Mouse (Mus musculus) right cerebral cortex, adult 18-20 months (tissue): ENCODE data around the gene Defb42.

ENCODE experiments used
- DNase-seq: peaks from one replicate; pipeline ENCODE4 v3.0.0; 2022; ENCODE audit warnings: mixed read lengths

The Defb42 gene

GRCm38 (mm10) chr14:63046691-63047090, at the start of gene Defb42:
Gene Defb42, plus strand, starts transcription at chr14:63046991.
- no peak for DNase-seq

GRCm38 (mm10) chr14:62997777-62998176, 49.0 kb upstream of the Defb42 start, which contains the start of gene Defb47:
Gene Defb47, plus strand, starts transcription at chr14:62998077.
- DNase-seq: no peak

GRCm38 (mm10) chr14:62998977-62999376, 47.8 kb upstream of the Defb42 start:
- no peak for DNase-seq

- DNase-seq: no peak
These were observed 44.2 kb upstream of the Defb42 start for GRCm38 (mm10) chr14:63002588-63002987.

GRCm38 (mm10) chr14:63011471-63011870, 35.3 kb upstream of the Defb42 start, which contains the start of gene Defb43:
Gene Defb43, plus strand, starts transcription at chr14:63011771.
- no peak for DNase-seq

GRCm38 (mm10) chr14:63013082-63013481, 33.7 kb upstream of the Defb42 start:
- DNase-seq: no peak

- DNase-seq: no peak
These were observed 32.1 kb upstream of the Defb42 start for GRCm38 (mm10) chr14:63014667-63015066.

GRCm38 (mm10) chr14:63020524-63021156, 26.2 kb upstream of the Defb42 start:
- DNase-seq: peak; percentile 65

- no peak for DNase-seq
These were observed 3.1 kb downstream of the Defb42 start, which contains the start of gene Defb30 for GRCm38 (mm10) chr14:63049910-63050370. Gene Defb30, minus strand, starts transcription at chr14:63049960.

GRCm38 (mm10) chr14:63050769-63051168, 4.0 kb downstream of the Defb42 start:
- peak; percentile 26 for DNase-seq

GRCm38 (mm10) chr14:63054729-63055128, 7.9 kb downstream of the Defb42 start:
- peak; percentile 59 for DNase-seq

- no peak for DNase-seq
These were observed 13.6 kb downstream of the Defb42 start for GRCm38 (mm10) chr14:63060361-63060760.

- DNase-seq: no peak
These were observed 15.4 kb downstream of the Defb42 start for GRCm38 (mm10) chr14:63062184-63062583.

- no peak for DNase-seq
These were observed 18.6 kb downstream of the Defb42 start for GRCm38 (mm10) chr14:63065391-63065790.

- peak; percentile 30 for DNase-seq
These were observed 20.0 kb downstream of the Defb42 start for GRCm38 (mm10) chr14:63066630-63067310.

- no peak for DNase-seq
These were observed 20.9 kb downstream of the Defb42 start for GRCm38 (mm10) chr14:63067708-63068107.
